Mouse (Mus musculus) layer of hippocampus, adult 9-11 months (tissue): ENCODE measurements at regions not wholly inside any gene's neighbourhood (a gene's known extent, or its start where the extent isn't known, plus 50 kb on each side); places are given as distances from the start of the nearest gene placed in this dataset.

Experiments used
- DNase-seq: peaks from one replicate; pipeline ENCODE4 v3.0.0; 2022

DNA sequence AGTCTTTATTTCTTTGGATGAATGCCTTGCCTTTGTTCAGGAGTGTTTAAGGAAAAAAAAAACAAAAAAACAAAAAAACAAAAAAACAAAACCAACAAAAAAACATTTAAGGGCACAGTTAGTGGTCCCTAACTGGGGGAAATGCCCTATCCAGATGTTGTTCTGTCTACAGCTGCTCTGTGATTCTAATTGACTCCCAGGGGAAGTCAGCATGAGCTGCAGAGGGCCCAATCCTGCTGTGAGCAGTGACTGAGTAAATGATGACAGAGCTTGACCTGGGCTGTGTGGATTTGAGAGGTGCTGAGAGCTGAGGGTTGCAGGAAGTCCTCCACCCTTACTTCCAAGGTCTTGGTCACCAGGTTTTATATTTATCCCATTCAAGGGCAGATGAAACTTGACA lies 812.5 kb downstream of the Robo1 start:
- no peak for DNase-seq

DNA sequence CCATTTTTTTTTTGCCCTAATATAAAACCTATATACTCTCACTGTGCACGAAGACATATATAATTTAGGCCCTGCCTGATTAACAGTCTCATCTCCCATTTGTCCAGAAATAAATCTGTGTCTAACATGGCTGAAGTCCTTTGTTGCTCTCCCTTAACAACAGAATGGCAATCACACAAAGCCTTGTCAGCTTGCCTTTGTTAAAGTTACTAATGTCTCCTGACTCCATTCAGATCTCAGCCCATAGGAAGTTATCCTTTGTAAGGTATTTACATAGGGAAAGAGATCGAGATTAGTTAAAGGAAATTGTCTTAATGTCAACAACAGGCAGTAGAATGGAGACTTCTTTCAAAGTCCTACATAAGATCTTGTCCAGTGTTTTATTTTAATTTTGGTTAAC lies 809.2 kb downstream of the Robo1 start:
- DNase-seq: no peak

DNA sequence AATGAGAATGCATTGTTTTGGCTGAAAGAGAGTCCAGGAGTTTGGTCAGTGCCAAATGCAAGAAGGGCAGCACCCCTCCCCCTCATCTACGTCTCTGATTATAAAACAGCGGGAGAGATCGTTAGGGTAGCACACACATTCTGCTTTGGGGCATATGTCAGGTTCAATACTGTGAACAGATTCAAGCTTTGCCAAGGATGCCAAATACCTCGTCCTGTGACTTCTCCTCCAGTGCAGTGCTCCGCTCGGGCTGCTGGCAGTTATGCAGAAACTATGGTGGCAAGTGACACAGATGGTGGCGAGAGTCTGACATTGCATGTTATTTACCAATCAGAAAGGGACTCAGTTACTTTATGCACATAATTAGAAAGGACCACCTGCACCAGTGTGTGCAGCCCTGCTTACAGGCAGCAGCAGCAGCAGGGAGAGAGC lies 799.9 kb downstream of the Robo1 start:
- DNase-seq: no peak

DNA sequence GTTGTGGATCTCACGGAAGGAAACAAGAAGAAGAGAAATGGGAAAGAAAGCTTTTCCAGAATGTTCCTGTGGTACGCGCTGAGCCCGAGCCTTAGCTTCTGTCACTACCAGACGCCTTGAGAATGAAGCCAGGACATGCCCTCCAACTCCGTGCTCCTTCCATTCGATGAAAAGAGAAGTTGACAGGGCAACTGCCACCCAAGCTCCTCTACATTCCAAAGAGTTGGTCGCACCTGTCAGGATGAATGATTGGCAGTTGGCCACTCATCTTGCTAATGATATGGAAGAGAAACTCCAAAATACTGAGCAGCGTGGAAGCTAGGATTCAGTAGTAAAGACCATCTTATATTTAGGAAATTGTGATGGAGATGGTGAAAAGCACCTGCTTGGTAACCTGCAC lies 799.5 kb downstream of the Robo1 start:
- no peak for DNase-seq

DNA sequence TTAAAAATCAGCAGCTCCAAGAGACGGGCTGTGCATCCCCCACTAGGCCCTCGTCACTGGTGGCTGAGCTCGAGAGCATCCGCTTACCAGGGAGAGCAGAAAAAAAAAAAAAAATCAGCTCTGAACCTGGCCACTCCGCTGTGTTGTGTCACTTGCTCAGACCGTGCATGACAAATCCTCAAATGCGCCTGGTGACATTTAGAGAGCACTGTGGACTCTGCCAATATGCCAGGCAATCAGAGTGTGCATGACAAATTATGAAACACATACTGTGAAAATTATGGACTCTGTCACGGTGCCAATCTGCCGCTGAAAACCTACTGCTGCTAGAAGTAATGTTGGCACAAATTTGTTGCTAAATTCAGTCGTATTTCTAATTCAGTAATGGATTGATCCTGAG lies 797.4 kb downstream of the Robo1 start:
- DNase-seq: peak; percentile 78

DNA sequence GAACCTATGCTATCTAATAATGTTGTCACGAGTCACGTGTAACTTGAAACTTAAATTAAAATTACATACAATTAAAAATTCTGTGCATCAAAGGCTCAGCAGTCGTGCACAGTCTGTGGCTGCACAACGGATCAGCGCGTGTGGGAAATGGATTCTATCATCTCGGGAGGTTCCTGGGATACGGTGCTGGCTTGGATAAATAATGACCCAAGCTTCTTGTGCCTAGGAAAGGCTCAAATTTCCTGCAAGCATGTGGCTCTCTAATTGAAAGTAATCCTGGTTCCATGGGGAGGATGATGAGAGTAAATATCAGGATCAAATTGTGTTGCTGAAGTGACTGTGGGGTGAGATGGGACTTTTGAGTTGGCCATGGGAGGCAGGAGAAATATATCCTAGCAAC lies 792.2 kb downstream of the Robo1 start:
- DNase-seq: no peak

- no peak for DNase-seq
Measured at GRCm38 (mm10) chr16:73098760-73099159, 790.7 kb downstream of the Robo1 start.

- no peak for DNase-seq
Measured at GRCm38 (mm10) chr16:73097176-73097575, 789.1 kb downstream of the Robo1 start.

GRCm38 (mm10) chr16:73096091-73097083 lies 788.3 kb downstream of the Robo1 start:
- DNase-seq: no peak
